Mouse (Mus musculus): ENCODE data around the gene 6430548M08Rik.

6430548M08Rik gene

DNA sequence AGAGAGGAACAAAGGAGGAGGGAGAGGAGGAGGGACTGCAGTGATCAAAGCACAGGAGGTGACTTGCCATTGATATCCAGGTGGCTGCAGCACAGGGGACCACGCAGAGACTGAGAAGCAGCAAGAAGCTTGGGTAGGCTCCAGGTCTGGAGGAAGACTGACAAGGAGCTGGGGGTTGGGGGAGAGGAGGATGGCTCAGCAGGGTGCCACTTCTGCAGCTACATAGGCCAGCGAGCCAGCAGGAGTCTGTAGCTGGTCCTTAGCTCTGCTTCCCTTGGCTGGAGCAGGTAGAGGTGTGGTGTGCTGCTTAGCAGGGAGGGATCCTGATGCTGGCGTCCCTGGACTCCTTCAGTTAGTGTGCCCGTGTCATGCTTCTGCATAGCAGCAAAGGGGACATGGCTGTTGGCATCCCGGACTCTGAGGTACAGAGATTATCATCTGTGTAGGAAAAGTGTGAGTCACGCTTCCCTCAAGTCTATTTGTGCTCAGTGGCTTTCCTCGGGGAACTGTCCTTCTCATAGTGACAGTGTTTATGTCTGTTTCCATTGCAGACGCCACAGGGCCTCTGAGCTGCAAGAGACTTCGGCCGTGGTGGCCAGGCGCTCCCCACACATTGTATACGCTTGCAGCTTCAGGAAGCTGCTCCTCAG, 30.8 kb downstream of the 6430548M08Rik start:
- no peak for DNase-seq (ENCODE audit: low spot score)

DNA sequence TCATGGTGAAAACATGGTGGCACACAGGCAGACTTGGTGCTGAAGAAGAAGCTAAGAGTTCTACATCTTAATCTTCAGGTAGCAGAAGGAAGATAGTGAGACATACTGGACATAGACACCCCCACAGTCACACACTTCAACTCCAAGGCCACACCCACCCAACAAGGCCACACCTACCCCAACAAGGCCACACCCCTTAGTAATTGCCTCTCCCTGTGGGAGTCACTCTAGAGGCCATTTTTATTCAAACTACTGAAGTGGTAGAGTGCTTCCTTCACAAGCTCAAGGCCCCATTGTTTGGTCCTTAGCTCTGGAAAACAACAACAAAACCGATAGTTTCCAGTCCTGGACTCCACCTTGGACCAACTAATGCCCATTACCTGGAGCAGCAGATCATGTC, 32.1 kb downstream of the 6430548M08Rik start:
- DNase-seq (ENCODE audit: low spot score): no peak

GRCm38 (mm10) chr8:120150028-120150427, 36.1 kb downstream of the 6430548M08Rik start:
- peak; percentile 33 for DNase-seq (ENCODE audit: low spot score)

GRCm38 (mm10) chr8:120151151-120151550, 37.2 kb downstream of the 6430548M08Rik start:
- no peak for DNase-seq (ENCODE audit: low spot score)

DNA sequence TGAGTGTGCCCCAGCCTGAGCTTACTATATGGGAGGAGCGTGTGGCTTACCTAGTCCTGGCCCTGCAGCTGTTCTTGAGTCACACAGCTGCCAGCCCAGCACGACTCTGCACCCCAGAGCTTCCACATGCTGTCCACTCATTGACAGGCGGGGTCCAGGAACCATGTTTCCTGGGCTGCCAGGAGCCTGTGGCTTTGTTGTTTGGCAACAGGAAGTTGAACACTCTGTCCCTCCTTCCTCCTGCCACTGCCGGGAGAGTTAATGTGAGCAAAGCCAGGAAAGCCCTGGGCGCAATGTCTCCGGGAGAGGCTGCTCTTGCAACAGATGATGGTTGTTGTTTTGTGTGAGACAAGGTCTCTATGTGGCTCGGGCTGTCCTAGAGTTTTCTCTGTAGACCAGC, 38.7 kb downstream of the 6430548M08Rik start:
- DNase-seq (ENCODE audit: low spot score): peak; percentile 29

- DNase-seq (ENCODE audit: low spot score): no peak
Measured at GRCm38 (mm10) chr8:120160366-120160765, 46.4 kb downstream of the 6430548M08Rik start.

- no peak for DNase-seq (ENCODE audit: low spot score)
Measured at GRCm38 (mm10) chr8:120161658-120162403, 47.9 kb downstream of the 6430548M08Rik start.

- no peak for DNase-seq (ENCODE audit: low spot score)
Measured at GRCm38 (mm10) chr8:120162404-120162752, 48.4 kb downstream of the 6430548M08Rik start.

DNA sequence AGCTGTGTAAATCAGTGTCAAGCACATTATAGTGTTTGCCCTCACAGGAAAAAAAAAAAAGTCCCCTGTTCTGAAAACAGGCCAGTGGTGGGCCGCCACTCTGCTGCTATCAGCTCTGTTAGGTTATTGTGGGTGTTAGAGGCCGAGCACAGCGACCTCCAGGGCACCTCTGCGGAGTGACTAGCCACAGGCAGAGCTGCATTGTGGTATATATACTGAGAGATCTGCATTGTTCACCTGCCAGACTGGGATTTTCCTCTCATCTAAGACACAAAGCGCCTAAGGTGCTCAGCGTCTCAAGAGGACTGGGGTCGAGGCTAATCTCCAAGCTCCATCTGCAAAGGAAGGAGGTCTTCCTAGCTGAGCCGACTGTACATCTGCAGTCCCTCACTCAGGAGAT, 49.4 kb downstream of the 6430548M08Rik start:
- DNase-seq (ENCODE audit: low spot score): no peak

DNA sequence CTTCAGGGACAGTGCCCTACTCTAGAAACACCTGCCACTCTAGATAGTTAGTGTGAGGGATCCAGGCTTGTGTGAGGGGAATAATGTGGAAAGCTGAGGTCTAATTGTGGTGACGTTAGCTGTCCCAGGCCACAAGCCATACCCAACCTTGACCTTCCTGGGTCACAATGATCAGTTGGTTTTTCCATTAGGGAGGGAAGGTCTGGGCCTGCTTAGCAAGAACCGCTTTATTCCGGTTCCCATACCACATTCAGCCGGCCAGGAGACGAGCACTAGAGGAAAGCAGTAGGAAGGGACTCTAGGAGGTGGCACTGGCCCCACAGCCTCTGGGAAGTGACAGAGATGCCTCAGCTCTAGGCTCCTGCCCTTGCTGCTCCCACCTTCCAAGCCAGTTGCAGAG, 50.1 kb downstream of the 6430548M08Rik start:
- no peak for DNase-seq (ENCODE audit: low spot score)

- no peak for DNase-seq (ENCODE audit: low spot score)
Measured at GRCm38 (mm10) chr8:120167136-120167535, 53.2 kb downstream of the 6430548M08Rik start.

DNA sequence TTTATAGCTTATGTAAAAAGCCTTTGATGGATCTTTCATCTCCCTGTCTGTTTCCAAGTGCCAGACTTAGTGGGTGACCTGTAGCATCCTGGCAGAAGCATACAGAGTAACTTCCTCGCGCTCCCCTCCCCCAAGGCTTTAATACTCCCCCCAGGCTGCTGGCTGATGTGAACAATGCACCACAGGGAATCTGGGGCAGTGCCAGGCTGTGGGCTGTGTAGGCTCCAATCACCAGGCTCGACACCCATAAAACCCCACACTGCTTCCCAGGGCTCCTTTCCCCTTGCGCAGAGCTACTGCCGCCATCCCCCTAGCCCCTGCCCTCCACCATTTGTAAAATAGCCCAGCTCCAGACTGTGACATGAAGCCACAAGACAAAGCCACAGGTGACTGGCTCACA, 53.9 kb downstream of the 6430548M08Rik start:
- no peak for DNase-seq (ENCODE audit: low spot score)

- no peak for DNase-seq (ENCODE audit: low spot score)
Measured at GRCm38 (mm10) chr8:120169119-120169518, 55.2 kb downstream of the 6430548M08Rik start.

DNA sequence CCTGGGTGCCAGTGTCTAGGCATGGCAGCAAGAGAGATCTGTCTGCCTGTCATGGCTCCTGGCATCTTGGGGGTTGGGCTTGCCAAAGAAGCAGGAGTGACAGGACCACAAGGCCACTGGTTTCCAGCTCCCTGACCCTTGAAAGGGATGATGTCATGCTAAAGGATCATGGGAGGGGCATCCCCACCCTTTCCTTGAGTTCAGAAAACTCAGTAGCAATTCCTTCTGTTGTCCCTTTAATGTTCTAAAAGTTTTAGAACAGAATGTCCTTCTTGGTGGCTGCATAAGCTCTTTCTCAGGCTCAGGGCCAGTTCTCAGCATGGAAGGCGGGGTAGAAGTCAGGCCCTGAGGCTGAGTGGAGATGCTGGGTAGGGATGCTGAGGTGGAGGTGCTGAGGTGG, 59.2 kb downstream of the 6430548M08Rik start:
- DNase-seq (ENCODE audit: low spot score): no peak

GRCm38 (mm10) chr8:120174606-120175005, 60.7 kb downstream of the 6430548M08Rik start:
- no peak for DNase-seq (ENCODE audit: low spot score)

DNA sequence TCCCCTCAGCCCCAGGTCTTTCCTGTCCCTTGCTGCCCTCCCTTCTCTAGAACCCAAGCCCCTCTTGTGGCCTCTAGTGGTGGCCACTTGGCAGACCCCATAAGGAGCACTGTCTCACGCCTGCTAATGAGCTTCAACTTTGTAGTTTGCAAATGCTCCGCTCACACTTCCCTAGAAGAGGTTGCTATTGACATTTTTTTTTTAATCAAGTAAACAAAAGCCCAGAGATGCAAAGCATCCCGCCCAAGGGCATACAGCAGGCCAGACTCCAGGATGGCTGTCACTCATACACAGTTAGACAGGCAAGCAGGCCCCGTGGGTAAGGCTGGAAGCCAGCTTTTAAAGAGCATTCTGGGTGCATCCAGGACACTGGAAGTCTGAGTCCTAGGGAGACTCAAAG, 62.7 kb downstream of the 6430548M08Rik start:
- DNase-seq (ENCODE audit: low spot score): no peak

GRCm38 (mm10) chr8:120177318-120178123, 63.6 kb downstream of the 6430548M08Rik start, which contains the start of gene Fam92b:
Gene Fam92b, minus strand, starts transcription at chr8:120177466.
- DNase-seq (ENCODE audit: low spot score): peak; percentile 94

GRCm38 (mm10) chr8:120178124-120178514, 64.2 kb downstream of the 6430548M08Rik start:
- peak; percentile 35 for DNase-seq (ENCODE audit: low spot score)

GRCm38 (mm10) chr8:120179027-120179431, 65.1 kb downstream of the 6430548M08Rik start:
- DNase-seq (ENCODE audit: low spot score): peak; percentile 95

DNA sequence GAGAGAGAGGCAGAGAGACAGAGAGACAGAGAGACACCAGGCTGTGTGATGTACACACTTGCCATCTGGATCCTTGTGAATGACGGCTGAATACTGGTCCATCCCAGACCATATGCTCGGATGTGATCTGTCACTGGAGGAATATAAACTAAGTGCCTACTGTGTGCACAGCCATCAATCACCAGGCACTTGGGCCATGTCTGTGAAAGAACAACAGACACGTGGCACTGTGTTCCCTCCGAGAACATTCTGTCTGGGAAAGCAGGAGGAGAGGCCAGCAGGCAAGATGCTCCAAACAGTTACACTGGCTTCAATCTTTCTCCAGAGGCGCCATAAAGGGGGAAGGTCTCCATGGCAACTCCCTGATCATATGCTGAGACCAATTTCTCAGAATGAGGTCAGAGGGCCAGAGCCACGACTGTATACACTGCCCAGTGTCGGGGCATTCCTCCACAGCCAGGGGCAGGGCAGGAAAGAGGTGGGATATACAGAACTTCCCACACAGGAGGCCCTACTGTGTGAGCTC, 66.6 kb downstream of the 6430548M08Rik start:
- peak; percentile 53 for DNase-seq (ENCODE audit: low spot score)

DNA sequence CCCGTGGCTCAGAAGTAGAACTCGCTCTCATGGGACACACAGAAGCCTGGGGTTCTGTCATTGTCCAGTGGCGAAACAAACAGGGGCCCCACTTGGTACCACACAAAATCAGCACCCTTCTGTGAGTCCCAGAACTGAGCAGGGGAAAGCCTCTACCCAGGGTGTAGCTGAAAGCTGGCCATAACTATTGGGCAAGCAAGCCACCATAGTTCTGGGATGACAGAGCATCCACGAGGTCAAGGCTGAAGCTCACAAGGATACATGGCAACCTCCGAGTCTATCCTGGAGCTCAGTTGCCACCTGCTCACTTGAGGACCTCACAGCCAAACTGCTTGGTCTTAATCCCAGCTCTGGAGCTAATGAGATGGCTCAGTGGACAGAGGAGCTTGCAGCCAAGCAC, 67.3 kb downstream of the 6430548M08Rik start:
- DNase-seq (ENCODE audit: low spot score): peak; percentile 4

GRCm38 (mm10) chr8:120181861-120182414, 68.0 kb downstream of the 6430548M08Rik start:
- no peak for DNase-seq (ENCODE audit: low spot score)
